Mouse (Mus musculus) granulocyte monocyte progenitor cell, adult 5-6 weeks (primary cell): Measurements from ENCODE around the gene Nxnl2. TPM values are rescaled to one million over a fixed set of nuclear protein-coding genes. Genes with fewer than 3 reads are reported as not detected.
"Not testable (repeated sequence)": the region's sequence is repeated elsewhere in the genome, so short reads cannot be mapped to it uniquely, and the experiment has no call there.

Source experiments
- ATAC-seq: replicated peaks from 2 replicates; pipeline ENCODE4 v1.8.0; 2016; ENCODE audit warnings: mild to moderate bottlenecking, moderate TSS enrichment, inconsistent platforms; ENCODE audit not compliant: poor library complexity, severe bottlenecking
- total RNA-seq, 2 experiments: library from RNA; stranded (forward) in 1 of 2; stranded (reverse) in 1 of 2; fragments of 200-712, 200-1000 nt in 1 of 2; fragments of >200 nt in 1 of 2; fragmentation: Nextera tagmentation in 1 of 2; gene quantifications; 2 replicates each; pipeline ENCODE4 v1.2.3; 2014 to 2017

The Nxnl2 gene
- total RNA-seq, 2 experiments from 2014 or later = not detected

DNA sequence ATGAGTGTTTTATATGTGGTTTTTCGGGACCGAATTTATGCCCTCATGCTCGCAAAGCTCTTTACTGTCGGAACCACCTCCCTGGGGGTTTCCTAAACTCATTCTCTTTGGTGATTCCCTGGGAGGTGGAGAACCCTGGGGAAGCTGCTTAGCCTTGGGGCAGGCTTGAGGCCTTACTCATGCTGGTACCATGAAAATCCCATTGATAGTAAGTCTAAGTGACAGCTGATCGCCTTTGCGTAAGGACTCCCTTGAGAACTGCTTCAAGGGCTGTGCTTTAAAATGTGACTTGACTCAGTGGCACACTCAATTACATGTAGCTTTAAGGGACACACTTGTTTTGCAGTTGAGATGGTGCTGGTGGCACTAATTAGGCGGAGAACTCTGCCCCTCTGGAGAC is 1.8 kb downstream of the Nxnl2 start:
- no peak for ATAC-seq

DNA sequence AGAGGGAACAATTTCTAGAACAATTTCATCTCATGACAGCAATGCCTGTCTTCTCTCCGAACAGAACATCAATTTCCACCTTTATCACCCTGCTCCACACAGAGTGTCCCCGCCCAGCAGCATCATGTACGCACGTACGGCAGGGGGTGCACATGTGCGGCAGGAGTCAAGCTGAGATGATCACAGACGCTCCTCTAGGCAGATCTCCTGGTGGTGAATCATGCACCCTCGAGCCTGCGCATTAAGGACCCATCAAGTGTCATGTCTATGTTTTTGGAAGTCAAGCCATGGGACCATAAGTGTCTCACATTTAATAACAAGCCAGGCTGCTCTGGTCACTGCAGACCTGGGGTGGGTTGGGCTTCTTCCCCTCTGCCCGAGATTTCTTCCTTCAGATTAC is 8.1 kb downstream of the Nxnl2 start:
- ATAC-seq = no peak

DNA sequence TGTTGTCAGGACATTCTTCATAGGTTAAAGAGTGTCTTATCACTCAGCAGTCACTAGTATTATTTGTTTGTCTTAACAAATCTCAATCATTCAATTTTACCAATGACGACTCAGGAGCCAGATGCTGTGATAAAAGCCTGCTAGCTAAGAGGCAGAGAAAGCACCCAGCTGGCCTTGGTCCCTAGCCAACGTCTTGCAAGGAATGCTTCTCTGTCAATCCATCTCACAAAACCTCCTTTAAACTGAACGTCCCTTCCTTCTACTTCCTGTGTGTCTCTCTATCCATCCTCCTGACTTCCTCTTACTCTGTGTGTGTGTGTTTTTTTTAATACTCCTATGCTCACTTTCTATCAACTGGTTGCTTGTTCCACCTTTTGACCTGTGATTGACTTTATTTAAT is 8.5 kb downstream of the Nxnl2 start:
- no peak for ATAC-seq

DNA sequence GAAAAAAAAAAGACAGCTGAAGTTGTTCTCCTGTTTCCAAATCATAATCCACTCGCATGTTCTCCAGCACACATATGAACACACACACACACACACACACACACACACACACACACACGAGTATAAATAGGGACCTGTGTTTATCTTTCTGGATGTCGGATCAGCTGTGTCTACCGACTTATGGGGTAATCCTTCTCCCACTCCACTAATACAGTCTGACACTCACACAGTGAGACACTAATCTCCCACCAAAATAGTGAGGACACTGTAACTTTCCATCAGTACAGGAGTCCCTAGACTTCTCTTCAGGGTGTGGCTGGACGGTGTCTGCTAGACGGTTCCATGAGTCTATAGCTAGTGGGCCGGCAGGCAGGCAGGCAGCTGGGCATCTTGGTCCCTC is 11.4 kb downstream of the Nxnl2 start:
- no peak for ATAC-seq

DNA sequence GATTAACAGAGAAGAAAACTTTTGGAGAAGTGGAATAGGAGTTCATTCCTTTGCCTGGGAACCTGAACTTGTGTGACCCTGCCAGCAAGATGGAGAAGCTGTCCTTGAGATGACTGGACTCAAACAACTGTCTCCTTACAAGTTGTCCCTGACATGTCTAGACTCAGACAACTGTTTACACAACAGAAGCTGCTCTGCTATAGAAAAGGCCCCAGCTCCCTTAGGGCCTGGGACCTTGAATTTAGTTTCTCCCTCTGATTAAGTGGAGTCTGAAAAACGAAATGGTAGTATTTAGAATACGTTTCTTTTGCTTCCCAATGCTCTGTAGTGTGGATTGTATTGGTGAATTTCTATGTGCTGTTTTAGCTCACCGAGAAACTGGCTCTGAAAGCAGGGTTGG is 14.1 kb downstream of the Nxnl2 start:
- ATAC-seq = no peak

DNA sequence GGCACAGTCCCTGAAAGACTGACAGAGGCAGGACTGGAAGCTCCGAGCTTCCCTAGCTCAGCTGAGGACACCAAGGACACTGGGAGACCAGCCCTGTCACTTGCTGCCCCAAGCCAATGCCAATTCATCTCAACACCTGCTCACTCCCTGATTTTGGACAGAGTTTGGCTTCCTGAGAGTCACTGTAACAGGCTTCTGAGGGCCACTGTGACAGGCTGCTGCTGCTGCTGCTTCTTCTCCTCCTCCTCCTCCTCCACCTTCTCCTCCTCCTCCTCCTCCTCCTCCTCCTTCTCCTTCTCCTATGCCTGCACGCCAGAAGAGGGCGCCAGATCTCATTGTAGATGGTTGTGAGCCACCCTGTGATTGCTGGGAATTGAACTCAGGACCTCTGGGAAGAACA is 19.5 kb downstream of the Nxnl2 start:
- no peak for ATAC-seq

DNA sequence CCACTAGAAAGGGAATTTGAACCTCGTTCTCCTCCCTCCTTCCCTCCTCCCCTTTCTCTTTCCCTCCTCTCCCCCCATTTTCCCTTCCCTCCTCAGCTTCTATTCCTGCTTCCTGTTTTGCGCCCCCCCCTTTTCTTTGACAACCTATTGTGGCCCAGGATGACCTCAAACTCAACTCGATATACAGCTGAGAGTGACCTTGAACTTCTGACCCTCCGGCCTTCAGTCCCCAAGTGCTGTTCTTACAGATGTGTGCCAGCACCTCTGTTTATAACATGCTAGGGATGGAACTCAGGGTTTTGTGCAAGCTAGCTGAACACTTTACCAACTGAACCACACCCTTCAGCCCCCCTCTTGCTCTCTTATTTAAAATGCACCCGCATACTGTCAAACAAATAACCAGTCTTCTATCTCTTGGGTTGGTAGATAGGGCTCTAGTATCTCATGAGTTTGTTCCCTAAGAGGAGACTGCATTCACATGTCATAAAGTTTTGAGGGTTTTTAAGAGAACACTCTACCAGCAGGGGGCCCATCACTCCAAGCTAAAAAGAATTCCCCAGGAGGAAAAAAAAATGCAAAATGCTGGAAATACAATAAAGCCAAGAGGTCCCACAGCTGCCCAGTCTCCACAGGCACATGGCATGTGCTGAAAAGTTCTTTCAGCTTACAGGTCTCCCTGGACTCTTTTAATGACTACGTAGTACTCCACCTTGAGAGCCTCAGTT is 20.8 kb downstream of the Nxnl2 start:
- ATAC-seq = no peak

DNA sequence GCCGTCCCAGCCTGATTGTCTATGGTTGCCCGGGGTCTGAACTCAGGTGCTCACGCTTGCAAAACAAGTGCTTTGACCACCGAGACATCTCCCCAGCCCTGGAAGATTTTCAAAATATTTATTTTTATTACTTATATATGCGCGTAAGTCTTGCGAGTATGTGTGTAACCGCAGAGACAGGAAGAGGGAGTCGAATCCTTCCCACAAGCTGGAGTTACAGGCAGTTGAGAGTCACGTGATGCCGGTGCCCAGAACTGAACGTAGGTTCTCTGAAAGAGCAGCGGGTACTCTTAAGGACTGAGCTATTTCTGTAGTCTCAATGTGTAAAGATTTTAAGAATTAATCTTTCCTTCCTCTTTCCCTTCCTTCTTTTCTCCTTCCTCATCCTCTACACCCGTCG is 23.1 kb downstream of the Nxnl2 start:
- peak; percentile 85 for ATAC-seq

DNA sequence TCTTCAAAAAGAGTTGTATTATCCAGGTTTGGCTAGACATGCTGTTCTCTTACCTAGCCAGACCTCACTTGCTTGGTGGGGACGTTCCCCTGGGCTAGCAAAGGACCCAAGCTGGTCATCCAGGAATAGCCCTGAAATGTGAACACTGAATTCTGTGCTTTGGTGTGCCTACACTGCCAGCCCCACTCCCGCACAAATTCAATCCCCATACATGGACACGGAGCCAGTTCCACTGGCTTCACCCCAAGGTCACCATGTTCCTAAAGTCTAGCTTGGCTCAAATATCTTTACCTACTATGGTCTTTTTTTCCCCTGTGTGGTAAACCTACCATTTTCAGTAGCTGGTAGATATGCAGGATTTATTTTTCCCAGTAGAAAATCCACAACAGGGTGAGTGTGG is 26.9 kb downstream of the Nxnl2 start:
- ATAC-seq = no peak

DNA sequence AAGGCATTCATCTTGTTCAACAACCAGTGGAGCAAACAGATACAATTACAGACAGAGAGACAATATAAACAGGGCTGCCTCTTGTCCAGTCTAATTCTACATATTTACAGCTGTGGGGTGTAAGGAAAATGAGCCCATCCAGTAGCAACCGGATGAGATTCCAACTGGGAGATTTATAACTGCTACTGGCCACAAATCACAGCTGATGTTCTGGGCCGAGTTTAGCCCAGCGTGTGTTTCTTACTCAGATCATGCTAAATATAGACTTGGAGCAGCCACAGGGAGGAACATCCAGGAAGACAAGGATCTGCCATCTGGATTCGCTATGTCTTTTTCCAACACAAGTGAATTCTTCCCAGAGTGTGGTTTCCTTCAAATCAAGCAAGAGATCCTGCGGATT is 27.4 kb downstream of the Nxnl2 start:
- ATAC-seq = no peak

DNA sequence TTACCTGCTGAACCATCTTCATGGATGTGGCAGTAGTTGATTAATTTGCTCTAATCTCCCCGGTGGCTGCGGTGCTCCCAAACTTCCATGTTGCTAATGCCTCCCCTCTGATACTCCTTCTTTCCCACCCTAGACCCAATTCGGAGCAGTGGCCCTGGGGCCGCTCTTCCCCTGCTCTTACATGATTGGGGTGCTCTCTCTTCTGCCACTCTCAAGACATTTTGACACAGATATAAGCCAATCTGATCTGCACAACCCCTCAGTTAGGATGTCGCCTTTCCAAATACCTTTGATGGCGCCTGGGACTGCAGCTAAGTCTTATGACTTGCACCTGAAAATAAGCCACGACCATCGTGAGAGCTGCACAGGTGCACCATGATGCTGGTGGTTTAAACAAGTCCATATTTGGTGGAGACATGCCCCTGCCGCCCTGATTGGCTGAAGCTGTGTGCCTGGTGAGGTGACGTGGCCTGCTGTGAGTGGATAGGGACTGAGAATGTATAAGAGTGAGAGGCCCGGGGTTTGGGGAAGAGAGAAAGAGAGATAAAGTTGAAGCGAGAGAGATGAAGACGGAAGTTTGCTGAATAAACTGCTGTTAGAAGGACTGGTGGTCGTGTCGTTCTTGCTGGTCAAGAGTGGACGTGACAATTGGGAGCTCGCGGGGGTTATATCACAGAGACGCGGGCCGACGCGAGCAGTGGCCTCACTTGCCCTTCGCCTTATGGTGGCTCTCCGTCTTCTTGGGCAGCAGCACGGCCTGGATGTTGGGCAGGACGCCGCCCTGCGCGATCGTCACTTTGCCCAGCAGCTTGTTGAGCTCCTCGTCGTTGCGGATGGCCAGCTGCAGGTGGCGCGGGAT is 31.4 kb downstream of the Nxnl2 start:
- peak; percentile 78 for ATAC-seq

DNA sequence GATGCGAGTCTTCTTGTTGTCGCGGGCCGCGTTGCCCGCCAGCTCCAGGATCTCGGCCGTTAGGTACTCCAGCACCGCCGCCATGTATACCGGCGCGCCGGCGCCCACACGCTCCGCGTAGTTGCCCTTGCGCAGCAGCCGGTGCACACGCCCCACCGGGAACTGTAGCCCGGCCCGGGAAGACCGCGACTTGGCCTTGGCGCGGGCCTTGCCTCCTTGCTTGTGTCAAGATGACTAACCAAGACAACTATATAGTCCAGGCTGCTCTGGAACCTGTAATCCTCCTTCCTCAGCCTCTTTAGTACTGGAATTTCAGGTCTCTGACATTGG is 32.0 kb downstream of the Nxnl2 start:
- ATAC-seq = peak; percentile 82

DNA sequence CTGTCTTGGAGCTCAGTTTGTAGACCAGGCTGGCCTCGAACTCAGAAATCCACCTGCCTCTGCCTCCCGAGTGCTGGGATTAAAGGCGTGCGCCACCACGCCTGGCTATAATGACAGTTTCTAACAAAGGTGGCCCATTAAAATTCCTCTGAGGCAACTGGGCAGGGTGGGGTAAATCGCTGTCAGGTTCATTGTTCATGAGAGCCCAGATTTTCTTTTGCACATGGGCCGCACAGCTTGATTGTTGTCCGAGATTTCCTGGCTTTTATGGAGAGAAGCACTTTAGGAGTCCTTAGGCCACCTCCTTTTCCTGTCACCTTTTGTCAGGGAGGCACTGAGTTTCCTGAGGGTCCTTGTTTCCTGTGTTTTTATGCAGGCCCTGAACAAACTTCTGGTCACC is 32.6 kb downstream of the Nxnl2 start:
- no peak for ATAC-seq

DNA sequence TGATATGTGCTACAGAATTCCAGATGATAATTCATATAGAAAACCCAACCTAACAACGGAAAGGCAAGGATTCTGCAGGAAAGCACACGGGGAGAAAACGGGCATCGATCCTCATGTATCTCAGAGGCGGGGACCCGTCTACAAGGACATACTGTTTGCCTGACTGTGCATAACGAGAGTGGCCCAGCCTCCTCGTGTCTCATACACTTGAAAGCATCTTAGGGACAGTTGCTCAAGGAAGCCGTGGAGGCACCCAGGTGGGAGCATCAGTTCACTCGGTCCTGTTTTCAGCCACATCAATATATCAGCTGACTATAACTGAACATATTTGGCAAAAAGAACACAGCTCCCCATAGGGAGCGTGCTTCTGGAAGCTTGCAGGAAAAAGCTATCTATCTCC is 33.3 kb downstream of the Nxnl2 start:
- not testable (repeated sequence) for ATAC-seq

DNA sequence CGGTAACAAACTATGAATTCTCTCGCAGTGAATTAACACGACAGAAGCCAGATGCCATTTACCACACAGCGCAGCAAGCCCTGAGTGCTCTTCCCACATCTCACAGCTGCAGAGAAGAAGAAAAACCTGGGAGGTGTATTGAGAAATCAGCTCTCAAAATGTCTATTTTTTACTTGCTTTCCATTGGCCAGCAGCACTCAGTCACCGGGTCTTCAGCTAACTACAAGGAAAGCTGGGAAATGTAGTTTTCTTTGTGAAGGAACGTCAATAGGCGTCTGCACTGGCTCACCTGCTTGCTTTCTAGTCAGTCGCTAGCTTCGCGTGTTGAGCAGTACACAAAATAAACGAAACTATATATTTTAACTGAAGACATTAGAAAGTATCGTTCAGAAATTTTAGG is 37.1 kb downstream of the Nxnl2 start:
- peak; percentile 85 for ATAC-seq

DNA sequence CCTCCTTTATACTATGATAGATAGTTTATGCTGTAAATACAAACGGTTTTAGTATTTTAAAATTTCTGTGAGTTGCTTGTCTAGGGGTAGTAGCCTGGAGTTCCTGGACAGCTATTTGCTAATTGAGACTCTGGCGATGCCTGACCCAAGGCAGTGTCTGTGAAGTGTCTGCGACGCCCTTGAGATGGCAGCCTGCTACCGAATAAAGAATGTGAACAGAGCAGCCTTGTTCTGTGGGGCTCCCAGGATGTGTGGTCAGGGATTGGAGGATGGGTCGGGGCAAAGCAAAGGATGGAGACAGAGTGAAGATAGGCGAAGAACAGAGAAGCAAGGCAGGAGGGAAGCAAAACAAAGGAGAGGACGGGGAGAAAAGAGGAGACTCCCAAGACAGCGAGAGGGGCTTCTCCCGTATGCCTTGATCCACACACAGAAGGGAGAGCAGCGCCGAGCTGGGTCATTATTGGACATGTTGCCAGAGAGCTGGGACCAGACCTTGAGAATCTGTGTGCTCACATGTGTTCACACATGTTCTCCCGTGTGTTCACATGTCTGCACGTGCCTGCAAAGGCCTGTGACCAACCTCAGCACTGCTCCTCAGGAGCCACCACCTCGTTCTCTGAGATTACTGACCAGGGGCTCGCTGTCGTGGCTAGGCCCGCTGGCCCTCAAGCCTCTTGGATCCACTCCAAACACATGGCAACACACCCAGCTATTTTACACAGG is 37.7 kb downstream of the Nxnl2 start:
- ATAC-seq = no peak

DNA sequence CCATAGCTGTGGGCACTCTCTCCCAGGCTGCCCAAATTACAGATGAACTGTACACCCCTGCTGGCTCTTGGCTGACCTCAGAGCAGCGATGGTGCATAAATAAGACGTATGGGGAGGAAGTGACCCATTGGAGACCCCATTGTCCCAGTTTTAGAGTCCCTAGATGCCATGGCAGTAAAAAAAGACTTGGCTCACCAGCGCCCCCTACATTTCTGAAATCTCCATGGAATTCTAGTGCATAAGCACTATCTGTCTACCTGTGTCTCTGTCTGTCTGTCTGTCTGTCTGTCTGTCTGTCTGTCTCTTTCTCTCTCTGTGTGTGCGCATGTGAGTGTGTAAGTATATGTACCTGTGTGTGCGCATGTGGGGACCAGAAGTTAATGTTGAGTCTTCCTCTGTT is 39.8 kb downstream of the Nxnl2 start:
- ATAC-seq = no peak

DNA sequence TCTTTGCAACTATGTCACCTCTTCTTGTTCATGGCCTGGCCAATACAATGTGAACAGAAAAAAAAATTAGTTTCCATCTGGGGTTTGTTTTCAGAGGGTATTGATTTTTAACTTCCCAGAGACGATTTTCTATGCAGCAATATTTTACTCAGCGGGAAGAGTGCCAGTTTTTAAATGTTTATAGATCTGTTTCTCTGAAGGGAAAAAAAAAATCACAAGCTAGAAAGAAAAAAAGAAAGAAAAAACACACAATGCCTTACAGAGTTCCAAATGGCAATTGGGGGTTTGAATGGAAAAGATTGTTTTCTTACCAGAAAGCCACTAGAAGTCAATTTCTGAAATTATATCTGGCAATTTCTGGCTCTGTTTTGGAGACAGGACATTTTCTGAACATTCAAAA is 43.9 kb downstream of the Nxnl2 start:
- ATAC-seq = no peak

DNA sequence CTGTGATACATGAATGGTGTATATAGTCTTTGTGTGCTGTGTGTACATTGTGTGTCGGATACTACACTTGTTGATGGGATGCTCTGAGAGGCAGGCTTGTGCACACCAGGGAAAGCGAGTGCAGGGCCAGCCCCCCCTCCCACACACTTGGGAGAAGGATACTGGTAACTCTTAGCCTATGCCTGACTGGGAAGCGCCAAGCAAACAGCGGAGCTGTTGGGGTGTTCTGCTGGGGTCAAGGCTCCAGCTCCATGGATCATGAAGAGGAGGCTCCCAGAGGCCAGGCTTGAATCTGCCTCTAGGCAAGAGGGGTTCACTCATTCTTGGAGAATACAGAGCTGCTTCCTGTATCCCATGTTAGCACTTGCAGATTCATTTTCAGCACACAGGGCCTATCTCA is 50.1 kb downstream of the Nxnl2 start:
- ATAC-seq = 0 out of 2 replicates have a peak, but pooled peaks have one; percentile 9

DNA sequence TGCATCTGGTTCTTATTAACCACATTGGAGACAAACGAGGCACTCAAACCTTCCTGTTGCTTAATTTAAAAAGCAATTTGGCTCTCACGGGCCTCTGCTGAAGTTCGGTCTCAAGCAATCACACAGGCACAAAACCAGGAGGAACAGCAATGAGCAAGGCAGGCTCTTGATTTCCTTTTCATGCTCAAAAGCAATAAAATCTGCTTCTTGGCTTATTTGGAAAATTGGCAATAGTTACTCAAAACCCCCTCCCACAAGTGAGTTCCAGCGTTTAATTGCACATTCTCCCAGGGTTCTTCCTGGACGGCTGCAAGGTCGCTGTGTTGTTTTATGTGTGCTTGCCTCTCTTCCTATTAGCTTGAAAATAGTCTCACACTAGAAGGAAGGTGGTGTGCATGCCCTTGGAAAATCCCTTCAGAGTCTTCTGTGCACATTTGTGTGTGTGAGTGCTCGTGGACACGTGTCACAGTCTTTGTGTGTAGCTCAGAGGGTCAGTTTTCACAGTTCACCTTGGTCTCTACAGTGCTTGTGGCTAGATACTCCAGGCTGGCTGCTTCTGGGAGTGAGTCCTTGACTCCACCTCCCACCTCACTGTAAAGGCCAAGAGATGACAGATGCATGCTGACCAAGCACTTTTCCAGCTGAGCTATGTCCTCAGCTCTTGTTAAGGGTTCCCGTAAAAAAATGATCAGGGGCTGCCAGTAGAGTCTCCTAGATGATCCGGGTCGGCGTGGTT is 50.8 kb downstream of the Nxnl2 start:
- no peak for ATAC-seq
